Mouse (Mus musculus) cerebellum, adult 8-10 months (tissue): ENCODE measurements at regions not wholly inside any gene's neighbourhood (a gene's known extent, or its start where the extent isn't known, plus 50 kb on each side); places are given as distances from the start of the nearest gene placed in this dataset.

Experiments used
- DNase-seq: peaks from one replicate; pipeline ENCODE4 v3.0.0; 2022

- no peak for DNase-seq
Measured at GRCm38 (mm10) chr4:31403976-31404375, 559.9 kb upstream of the Map3k7 start.

- DNase-seq: no peak
Measured at GRCm38 (mm10) chr4:31404840-31405714, 558.8 kb upstream of the Map3k7 start.

- no peak for DNase-seq
Measured at GRCm38 (mm10) chr4:31410157-31410556, 553.7 kb upstream of the Map3k7 start.

GRCm38 (mm10) chr4:31411770-31412525 lies 551.9 kb upstream of the Map3k7 start:
- DNase-seq: no peak

- DNase-seq: no peak
Measured at GRCm38 (mm10) chr4:31417161-31417560, 546.7 kb upstream of the Map3k7 start.

GRCm38 (mm10) chr4:31419240-31419639 lies 544.7 kb upstream of the Map3k7 start:
- peak; percentile 25 for DNase-seq

- DNase-seq: no peak
Measured at GRCm38 (mm10) chr4:31420167-31420566, 543.7 kb upstream of the Map3k7 start.

GRCm38 (mm10) chr4:31421386-31421785 lies 542.5 kb upstream of the Map3k7 start:
- no peak for DNase-seq

- no peak for DNase-seq
Measured at GRCm38 (mm10) chr4:31425135-31425534, 538.8 kb upstream of the Map3k7 start.

GRCm38 (mm10) chr4:31425716-31426115 lies 538.2 kb upstream of the Map3k7 start:
- no peak for DNase-seq

GRCm38 (mm10) chr4:31426169-31427030 lies 537.5 kb upstream of the Map3k7 start:
- no peak for DNase-seq

GRCm38 (mm10) chr4:31433943-31434342 lies 530.0 kb upstream of the Map3k7 start:
- DNase-seq: no peak

GRCm38 (mm10) chr4:31454898-31455297 lies 509.0 kb upstream of the Map3k7 start:
- no peak for DNase-seq

- DNase-seq: no peak
Measured at GRCm38 (mm10) chr4:31455466-31455865, 508.4 kb upstream of the Map3k7 start.

GRCm38 (mm10) chr4:31462456-31462855 lies 501.4 kb upstream of the Map3k7 start:
- no peak for DNase-seq

GRCm38 (mm10) chr4:31463130-31463698 lies 500.7 kb upstream of the Map3k7 start:
- DNase-seq: no peak

GRCm38 (mm10) chr4:31468306-31468705 lies 495.6 kb upstream of the Map3k7 start:
- no peak for DNase-seq

- DNase-seq: no peak
Measured at GRCm38 (mm10) chr4:31469803-31470202, 494.1 kb upstream of the Map3k7 start.

GRCm38 (mm10) chr4:31492535-31492934 lies 471.4 kb upstream of the Map3k7 start:
- no peak for DNase-seq

GRCm38 (mm10) chr4:31493087-31493511 lies 470.8 kb upstream of the Map3k7 start:
- DNase-seq: no peak

GRCm38 (mm10) chr4:31499888-31500287 lies 464.0 kb upstream of the Map3k7 start:
- no peak for DNase-seq

- no peak for DNase-seq
Measured at GRCm38 (mm10) chr4:31500432-31500831, 463.5 kb upstream of the Map3k7 start.
